Mouse (Mus musculus) liver, adult 2 months (tissue): ENCODE data around the gene Stab1.

Experiments used
- CTCF ChIP-seq: fragments of 200-500 bp; IDR thresholded peaks from 2 replicates; pipeline ENCODE4 v1.5.1; 2011; ENCODE audit warnings: low read depth, low read length, control low read depth
- POLR2A ChIP-seq: fragments of 200-500 bp; IDR thresholded peaks from 2 replicates; pipeline ENCODE4 v1.6.1; 2011; ENCODE audit warnings: low read length, control low read depth; ENCODE audit not compliant: insufficient read depth; ENCODE audit errors: extremely low read depth

DNA sequence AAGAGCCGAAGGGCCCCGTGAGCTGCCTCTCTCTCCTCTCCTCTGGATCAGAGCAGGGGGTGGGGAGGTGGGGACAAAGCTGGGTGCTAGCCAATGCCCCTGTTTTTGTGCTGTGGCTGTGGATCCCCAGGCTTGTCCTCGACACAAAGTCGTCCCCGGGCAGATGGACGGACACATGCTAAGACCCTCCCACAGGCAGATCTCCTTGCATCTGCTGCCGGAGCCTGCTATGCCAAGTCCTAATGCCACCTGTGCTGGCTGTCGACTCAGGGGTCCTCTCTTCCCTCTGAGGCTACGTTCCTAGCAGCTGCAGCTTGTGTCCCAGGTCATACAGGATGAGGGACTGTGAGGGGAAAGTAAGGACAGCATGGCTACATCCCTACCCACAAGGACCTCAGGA lies 1.6 kb downstream of the Stab1 start:
- TF ChIP-seq CTCF, result no peak
- no peak for TF ChIP-seq POLR2A
